Mouse (Mus musculus): ENCODE results near the gene Serpina3i. TPM values are rescaled to one million over a fixed set of nuclear protein-coding genes. Genes with fewer than 3 reads are reported as not detected.

The Serpina3i gene
- polyA plus RNA-seq, 1 experiment from 2014 or later = 0.22 TPM

- Histone ChIP-seq H3K9me3 (ENCODE audit: control insufficient read depth, low read length) (no peaks in the 10 kb centered on the region), H3K9ac (ENCODE audit: low read depth, low read length) (no peak overlapping the region), H3K27me3 (ENCODE audit: control insufficient read depth, insufficient read depth, low read length) (no peaks in the 10 kb centered on the region), H3K27ac (ENCODE audit: low read depth, low read length) (no peak overlapping the region), H3K4me3 (ENCODE audit: low read length) (no peak overlapping the region), H3K4me1 (ENCODE audit: control insufficient read depth, insufficient read depth, low read length) (no peaks in the 10 kb centered on the region), H3K36me3 (ENCODE audit: control insufficient read depth, insufficient read depth, low read length) (no peaks in the 10 kb centered on the region), H3K4me2 (replicated peaks; ENCODE audit: low read depth, low read length) (no peak overlapping the region)
- no peak; the same call in 1 of the 2 replicates for ATAC-seq (ENCODE audit: low FRiP score, low TSS enrichment)
- 8% methylated on average over 3 of the region's 3 CpGs for whole genome bisulfite sequencing
Observed at GRCm38 (mm10) chr12:104279056-104279435, 16.1 kb downstream of the Serpina3i start.

- Histone ChIP-seq H3K9me3 (ENCODE audit: control insufficient read depth, low read length) (no peaks in the 10 kb centered on the region), H3K4me2 (replicated peaks; ENCODE audit: low read depth, low read length) (no peak overlapping the region), H3K36me3 (ENCODE audit: control insufficient read depth, insufficient read depth, low read length) (no peaks in the 10 kb centered on the region), H3K4me3 (ENCODE audit: low read length) (no peak overlapping the region), H3K27me3 (ENCODE audit: control insufficient read depth, insufficient read depth, low read length) (no peaks in the 10 kb centered on the region), H3K4me1 (ENCODE audit: control insufficient read depth, insufficient read depth, low read length) (no peaks in the 10 kb centered on the region), H3K9ac (ENCODE audit: low read depth, low read length) (no peak overlapping the region), H3K27ac (ENCODE audit: low read depth, low read length) (no peak overlapping the region)
- 93% methylated on average over 11 of the region's 11 CpGs for WGBS
- no peak for ATAC-seq (ENCODE audit: low FRiP score, low TSS enrichment)
Observed at GRCm38 (mm10) chr12:104283380-104283779, 20.5 kb downstream of the Serpina3i start.

GRCm38 (mm10) chr12:104288336-104288735 lies 25.4 kb downstream of the Serpina3i start:
- no peak for ATAC-seq (ENCODE audit: low FRiP score, low TSS enrichment)
- H3K9ac ChIP-seq (ENCODE audit: low read depth, low read length) = no peak overlapping the region
- no peak overlapping the region for H3K4me3 ChIP-seq (ENCODE audit: low read length)
- H3K36me3 ChIP-seq (ENCODE audit: control insufficient read depth, insufficient read depth, low read length) = no peaks in the 10 kb centered on the region
- H3K27me3 ChIP-seq (ENCODE audit: control insufficient read depth, insufficient read depth, low read length) = no peaks in the 10 kb centered on the region
- H3K27ac ChIP-seq (ENCODE audit: low read depth, low read length) = no peak overlapping the region
- no peaks in the 10 kb centered on the region for H3K4me1 ChIP-seq (ENCODE audit: control insufficient read depth, insufficient read depth, low read length)
- H3K4me2 ChIP-seq (replicated peaks; ENCODE audit: low read depth, low read length) = no peak overlapping the region
- no peaks in the 10 kb centered on the region for H3K9me3 ChIP-seq (ENCODE audit: control insufficient read depth, low read length)

GRCm38 (mm10) chr12:104289872-104290271 lies 26.9 kb downstream of the Serpina3i start:
- Histone ChIP-seq H3K36me3 (ENCODE audit: control insufficient read depth, insufficient read depth, low read length) (no peaks in the 10 kb centered on the region), H3K27ac (ENCODE audit: low read depth, low read length) (no peak overlapping the region), H3K4me1 (ENCODE audit: control insufficient read depth, insufficient read depth, low read length) (no peaks in the 10 kb centered on the region), H3K4me3 (ENCODE audit: low read length) (no peak overlapping the region), H3K4me2 (replicated peaks; ENCODE audit: low read depth, low read length) (no peak overlapping the region), H3K9ac (ENCODE audit: low read depth, low read length) (no peak overlapping the region), H3K27me3 (ENCODE audit: control insufficient read depth, insufficient read depth, low read length) (no peaks in the 10 kb centered on the region), H3K9me3 (ENCODE audit: control insufficient read depth, low read length) (no peaks in the 10 kb centered on the region)
- 53% methylated on average over 4 of the region's 4 CpGs for WGBS
- no peak for ATAC-seq (ENCODE audit: low FRiP score, low TSS enrichment)

GRCm38 (mm10) chr12:104293963-104294362 lies 31.0 kb downstream of the Serpina3i start:
- WGBS = 85% methylated on average over 2 of the region's 2 CpGs
- H3K4me2 ChIP-seq (replicated peaks; ENCODE audit: low read depth, low read length) = no peak overlapping the region
- H3K27ac ChIP-seq (ENCODE audit: low read depth, low read length) = no peak overlapping the region
- no peak for ATAC-seq (ENCODE audit: low FRiP score, low TSS enrichment)
- H3K9ac ChIP-seq (ENCODE audit: low read depth, low read length) = no peak overlapping the region
- no peaks in the 10 kb centered on the region for H3K27me3 ChIP-seq (ENCODE audit: control insufficient read depth, insufficient read depth, low read length)
- H3K4me1 ChIP-seq (ENCODE audit: control insufficient read depth, insufficient read depth, low read length) = no peaks in the 10 kb centered on the region
- no peaks in the 10 kb centered on the region for H3K9me3 ChIP-seq (ENCODE audit: control insufficient read depth, low read length)
- no peaks in the 10 kb centered on the region for H3K36me3 ChIP-seq (ENCODE audit: control insufficient read depth, insufficient read depth, low read length)
- H3K4me3 ChIP-seq (ENCODE audit: low read length) = no peak overlapping the region

- H3K27me3 ChIP-seq (ENCODE audit: control insufficient read depth, insufficient read depth, low read length) = no peaks in the 10 kb centered on the region
- no peaks in the 10 kb centered on the region for H3K36me3 ChIP-seq (ENCODE audit: control insufficient read depth, insufficient read depth, low read length)
- no peak overlapping the region for H3K9ac ChIP-seq (ENCODE audit: low read depth, low read length)
- H3K4me2 ChIP-seq (replicated peaks; ENCODE audit: low read depth, low read length) = no peak overlapping the region
- ATAC-seq (ENCODE audit: low FRiP score, low TSS enrichment) = no peak
- H3K9me3 ChIP-seq (ENCODE audit: control insufficient read depth, low read length) = no peaks in the 10 kb centered on the region
- 90% methylated on average over 2 of the region's 2 CpGs for WGBS
- no peak overlapping the region for H3K4me3 ChIP-seq (ENCODE audit: low read length)
- H3K27ac ChIP-seq (ENCODE audit: low read depth, low read length) = no peak overlapping the region
- H3K4me1 ChIP-seq (ENCODE audit: control insufficient read depth, insufficient read depth, low read length) = no peaks in the 10 kb centered on the region
Observed at GRCm38 (mm10) chr12:104298049-104298448, 35.1 kb downstream of the Serpina3i start.

GRCm38 (mm10) chr12:104305991-104306390 lies 43.1 kb downstream of the Serpina3i start:
- no peak overlapping the region for H3K4me3 ChIP-seq (ENCODE audit: low read length)
- H3K9ac ChIP-seq (ENCODE audit: low read depth, low read length) = no peak overlapping the region
- H3K9me3 ChIP-seq (ENCODE audit: control insufficient read depth, low read length) = no peaks in the 10 kb centered on the region
- no peak overlapping the region for H3K4me2 ChIP-seq (replicated peaks; ENCODE audit: low read depth, low read length)
- 87% methylated on average over 4 of the region's 4 CpGs for WGBS
- H3K4me1 ChIP-seq (ENCODE audit: control insufficient read depth, insufficient read depth, low read length) = no peaks in the 10 kb centered on the region
- H3K36me3 ChIP-seq (ENCODE audit: control insufficient read depth, insufficient read depth, low read length) = no peaks in the 10 kb centered on the region
- no peaks in the 10 kb centered on the region for H3K27me3 ChIP-seq (ENCODE audit: control insufficient read depth, insufficient read depth, low read length)
- H3K27ac ChIP-seq (ENCODE audit: low read depth, low read length) = no peak overlapping the region
- no peak for ATAC-seq (ENCODE audit: low FRiP score, low TSS enrichment)

- Histone ChIP-seq H3K36me3 (ENCODE audit: control insufficient read depth, insufficient read depth, low read length) (no peaks in the 10 kb centered on the region), H3K9me3 (ENCODE audit: control insufficient read depth, low read length) (no peaks in the 10 kb centered on the region), H3K9ac (ENCODE audit: low read depth, low read length) (no peak within 1 kb of the TSS), H3K4me3 (ENCODE audit: low read length) (no peak within 1 kb of the TSS), H3K27ac (ENCODE audit: low read depth, low read length) (no peak within 1 kb of the TSS), H3K4me2 (replicated peaks; ENCODE audit: low read depth, low read length) (no peak within 1 kb of the TSS), H3K27me3 (ENCODE audit: control insufficient read depth, insufficient read depth, low read length) (no peaks in the 10 kb centered on the region), H3K4me1 (ENCODE audit: control insufficient read depth, insufficient read depth, low read length) (no peaks in the 10 kb centered on the region)
- no peak for ATAC-seq (ENCODE audit: low FRiP score, low TSS enrichment)
- 83% methylated on average over 1 of the region's 1 CpGs for WGBS
Observed at GRCm38 (mm10) chr12:104314253-104314652, 51.3 kb downstream of the Serpina3i start, which contains the start of gene Serpina3j. Gene Serpina3j (plus strand): TSS chr12:104314553.
